Mouse (Mus musculus) retina, postnatal 7 days (tissue): ENCODE data around the gene Fgf4.
"Not testable (repeated sequence)": the region's sequence is repeated elsewhere in the genome, so short reads cannot be mapped to it uniquely, and the experiment has no call there.

Experiments
- DNase-seq: peaks from one replicate; pipeline ENCODE4 v3.0.0-alpha.2; 2012; ENCODE audit warnings: low read depth, low spot score

Fgf4 gene

DNA sequence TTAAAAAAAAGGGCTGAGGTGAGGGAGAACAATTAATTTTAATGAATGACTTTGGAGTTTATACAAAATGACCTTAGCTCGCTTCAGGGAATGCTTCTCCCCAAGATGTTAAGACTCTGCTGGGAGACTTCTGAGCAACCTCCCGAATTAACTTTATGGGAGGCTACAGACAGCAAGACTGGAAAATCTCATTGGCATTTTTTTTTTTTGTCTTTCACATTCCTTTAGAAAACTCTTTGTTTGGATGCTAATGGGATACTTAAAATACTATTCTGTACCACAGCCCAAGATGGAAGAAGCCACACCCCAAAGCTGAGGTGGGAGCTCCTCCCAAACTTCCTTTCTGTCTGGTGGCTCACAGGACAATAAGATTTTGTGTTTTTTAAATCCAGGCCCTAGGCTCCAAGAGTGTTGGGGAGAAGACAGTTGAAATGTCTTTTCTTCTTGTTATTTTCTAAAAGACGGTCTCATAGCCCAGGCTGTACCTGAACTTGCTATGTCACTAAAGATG is 17.0 kb downstream of the Fgf4 start:
- no peak for DNase-seq

DNA sequence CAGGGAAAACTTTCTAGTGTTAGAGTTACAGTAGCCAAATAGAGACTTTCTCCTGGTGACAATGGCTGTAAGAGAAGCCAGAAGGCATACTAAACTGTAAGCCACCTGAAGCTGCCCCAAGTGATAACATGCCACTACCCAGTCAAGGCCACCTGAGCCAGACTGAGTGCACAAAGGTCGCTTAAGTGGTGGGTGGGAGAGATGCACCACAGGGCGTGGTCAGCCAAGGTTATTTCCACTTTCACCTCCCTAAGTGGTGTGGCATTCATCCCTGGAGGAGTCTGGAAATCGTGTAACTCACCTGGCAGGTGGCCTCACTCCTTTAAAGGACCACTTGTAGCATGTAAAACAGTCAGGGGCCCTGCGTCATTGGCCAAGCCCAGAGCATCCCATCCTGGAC is 20.0 kb downstream of the Fgf4 start:
- DNase-seq = no peak

DNA sequence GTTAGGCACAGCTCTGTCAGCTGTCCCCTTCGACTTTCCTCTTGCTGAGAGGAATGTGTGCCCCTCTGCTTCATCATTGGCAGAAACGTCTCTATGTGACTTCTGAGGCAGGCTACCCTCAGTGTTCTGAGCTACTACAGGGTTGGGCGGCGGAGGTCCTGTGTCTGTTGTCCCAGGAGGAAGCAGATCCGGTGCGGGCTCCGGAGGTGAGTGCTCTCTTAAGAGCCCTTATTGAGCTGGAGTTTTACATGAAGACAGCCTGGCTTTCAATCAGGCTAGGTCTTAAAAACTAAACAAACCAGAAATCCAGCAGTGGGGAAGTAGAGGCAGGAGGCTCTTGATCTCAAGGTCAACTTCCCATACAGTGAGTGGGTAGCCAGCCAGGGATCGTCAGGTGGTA is 20.4 kb downstream of the Fgf4 start:
- no peak for DNase-seq

DNA sequence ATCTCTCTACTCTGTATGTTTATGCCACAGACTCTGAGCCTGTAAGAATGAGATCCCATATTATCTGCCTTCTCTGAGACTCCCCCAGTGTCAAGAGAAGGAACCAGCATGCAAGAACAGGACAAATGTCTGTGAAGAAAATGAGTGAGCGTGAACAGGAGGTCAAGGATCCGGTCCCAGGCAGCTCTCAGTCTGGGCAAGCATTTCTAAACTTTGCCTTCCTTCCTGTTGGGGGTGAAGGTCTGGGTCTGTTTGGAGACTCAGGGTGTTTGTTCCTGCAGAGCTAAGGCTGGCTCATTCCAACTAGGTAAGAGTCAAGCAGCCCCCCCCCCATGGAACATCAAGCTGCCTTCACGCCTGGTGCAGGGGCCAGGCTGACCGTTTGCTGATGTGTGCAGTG is 25.3 kb downstream of the Fgf4 start:
- DNase-seq = no peak

DNA sequence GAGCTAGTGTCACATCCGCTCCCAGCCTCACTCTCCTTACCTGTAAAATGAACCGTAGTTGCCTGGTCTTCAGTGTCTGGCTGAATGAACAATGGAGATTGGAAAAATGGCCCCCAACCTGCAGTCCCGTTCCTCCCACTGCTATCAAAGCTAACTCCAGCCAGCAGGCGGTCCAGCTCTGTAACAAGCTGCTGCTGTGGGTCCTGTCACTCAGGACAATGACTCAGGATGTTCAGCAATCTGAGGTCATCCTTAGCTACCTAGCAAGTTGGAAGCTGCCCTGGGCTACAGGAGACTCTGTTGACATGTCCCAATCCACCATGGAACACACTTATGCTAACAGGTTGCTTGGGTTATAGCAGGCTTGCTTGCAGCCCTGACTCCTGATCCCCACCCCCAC is 26.0 kb downstream of the Fgf4 start:
- DNase-seq = no peak

DNA sequence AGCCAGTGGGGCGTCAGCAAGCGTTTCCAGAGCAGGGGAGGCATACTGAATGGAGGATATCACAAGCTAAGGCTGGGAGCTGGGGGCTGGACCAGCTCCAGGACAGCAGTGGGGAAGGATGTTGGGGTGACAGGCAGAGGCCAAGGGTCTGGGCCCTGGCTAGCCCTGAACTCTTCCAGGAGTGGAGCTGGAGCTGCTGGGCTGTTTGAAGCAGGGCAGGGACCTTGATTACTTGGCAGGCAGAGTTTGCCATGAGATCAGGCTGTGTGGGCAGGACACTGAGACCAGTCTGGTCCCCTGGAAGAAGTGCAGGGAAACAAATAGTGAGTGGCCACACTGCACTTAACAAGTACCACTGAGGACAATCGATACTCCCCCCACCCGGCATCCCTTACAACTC is 27.1 kb downstream of the Fgf4 start:
- DNase-seq = no peak

DNA sequence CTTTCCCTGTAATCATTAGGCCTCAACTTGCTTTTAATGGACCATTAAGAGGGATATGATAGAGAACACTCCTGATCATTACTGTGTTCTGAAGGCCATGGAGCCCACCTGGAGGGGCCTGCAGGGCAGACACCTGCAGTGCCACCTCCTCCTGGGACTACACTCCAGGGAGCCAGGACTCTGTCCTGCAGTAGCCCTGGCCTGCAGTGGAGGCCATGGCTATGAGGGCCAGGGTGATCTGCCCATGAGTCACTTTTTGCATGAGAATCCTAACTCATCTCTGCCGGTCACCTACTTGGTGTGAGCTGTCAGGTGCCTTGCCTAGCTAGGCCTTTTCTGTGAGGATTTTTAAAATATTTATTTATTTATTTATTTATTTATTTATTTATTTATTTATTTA is 31.2 kb downstream of the Fgf4 start:
- no peak for DNase-seq

DNA sequence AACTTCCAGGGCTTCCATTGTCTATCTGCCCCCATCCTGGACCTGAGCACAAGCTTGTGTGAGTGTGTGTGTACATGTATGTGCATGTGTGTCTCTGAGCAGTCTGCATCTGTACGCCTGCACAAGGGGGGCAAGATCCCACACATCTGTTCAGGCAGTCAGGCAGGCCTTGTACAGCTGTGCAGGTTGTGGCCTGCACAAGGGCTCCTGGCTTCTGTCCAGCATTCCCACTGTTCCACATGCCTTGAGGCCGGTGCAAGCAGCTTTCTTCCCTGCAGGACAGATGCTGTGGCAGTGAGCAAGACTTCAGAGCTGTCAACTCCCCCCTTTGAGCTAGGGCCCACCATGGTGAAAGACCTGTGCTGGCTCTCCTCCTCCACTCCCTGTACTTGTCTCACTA is 35.9 kb downstream of the Fgf4 start:
- DNase-seq = no peak

DNA sequence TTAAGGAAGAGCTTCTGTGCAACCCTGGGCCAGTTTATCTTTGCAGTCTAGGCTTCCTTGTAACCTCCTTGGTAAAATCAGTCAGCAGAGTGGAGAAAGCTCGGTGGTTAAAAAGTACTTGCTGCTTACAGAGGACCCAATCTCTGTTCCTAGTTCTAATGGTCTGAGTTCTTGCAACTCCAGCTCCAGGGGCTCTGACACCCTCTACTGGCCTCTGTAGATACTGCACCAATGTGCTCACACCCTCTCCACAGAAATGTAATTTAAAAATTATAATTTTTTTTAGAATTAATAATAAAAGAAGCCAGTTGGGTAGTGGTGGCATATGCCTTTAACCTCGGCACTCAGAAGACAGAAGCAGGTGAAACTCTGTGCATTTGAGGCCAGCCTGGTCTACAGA is 40.5 kb downstream of the Fgf4 start:
- DNase-seq = no peak

DNA sequence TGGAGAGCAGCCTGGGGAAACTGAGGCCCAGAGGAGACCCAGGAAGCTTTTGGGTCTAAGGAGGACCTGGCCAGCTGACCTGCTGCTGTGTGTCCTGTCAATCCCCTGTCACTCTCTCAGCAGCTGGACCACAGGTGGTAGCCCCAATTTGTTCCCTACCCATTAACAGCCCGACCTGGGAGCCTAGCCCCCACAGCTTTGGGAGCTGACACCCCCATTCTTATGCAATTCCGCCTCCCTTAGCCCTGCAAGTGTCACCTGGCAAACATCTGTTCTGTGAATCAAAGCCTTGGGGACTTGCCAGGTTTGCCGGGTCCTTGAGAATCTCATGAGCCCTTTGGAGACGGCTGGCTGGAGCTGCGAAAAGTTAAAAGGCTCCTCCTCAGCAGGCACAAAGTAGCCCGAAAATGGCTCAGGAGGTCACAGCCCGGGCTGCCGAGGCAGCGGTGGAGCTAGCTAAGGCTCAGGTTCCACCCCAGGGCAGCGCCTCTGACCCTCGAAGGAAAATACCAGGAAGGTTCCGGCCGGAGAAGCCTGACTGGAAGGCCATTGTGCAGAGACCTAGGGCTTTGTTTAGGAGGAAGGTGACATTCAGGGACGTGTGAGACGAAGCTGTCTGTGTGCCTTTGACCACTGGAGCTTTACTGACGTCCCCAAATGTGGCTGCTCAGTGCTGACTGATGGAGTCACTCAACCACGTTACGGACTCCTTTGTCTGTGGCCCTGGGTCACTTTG is 41.6 kb downstream of the Fgf4 start:
- no peak for DNase-seq

DNA sequence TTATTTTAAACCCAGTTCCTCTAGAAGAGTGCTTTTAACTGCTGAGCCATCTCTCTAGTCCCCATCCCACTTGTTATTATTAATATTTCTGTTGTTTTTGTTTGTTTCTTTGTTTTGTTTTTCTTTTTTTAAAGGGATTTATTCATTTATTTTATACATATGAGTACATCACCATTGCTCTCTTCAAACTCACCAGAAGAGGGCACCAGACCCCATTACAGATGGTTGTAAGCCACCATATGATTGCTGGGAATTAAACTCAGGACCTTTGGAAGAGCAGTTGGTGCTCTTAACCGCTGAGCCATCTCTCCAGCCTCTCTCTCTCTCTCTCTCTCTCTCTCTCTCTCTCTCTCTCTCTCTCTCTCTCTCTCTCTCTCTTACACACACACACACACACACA is 43.5 kb downstream of the Fgf4 start:
- DNase-seq = not testable (repeated sequence)

DNA sequence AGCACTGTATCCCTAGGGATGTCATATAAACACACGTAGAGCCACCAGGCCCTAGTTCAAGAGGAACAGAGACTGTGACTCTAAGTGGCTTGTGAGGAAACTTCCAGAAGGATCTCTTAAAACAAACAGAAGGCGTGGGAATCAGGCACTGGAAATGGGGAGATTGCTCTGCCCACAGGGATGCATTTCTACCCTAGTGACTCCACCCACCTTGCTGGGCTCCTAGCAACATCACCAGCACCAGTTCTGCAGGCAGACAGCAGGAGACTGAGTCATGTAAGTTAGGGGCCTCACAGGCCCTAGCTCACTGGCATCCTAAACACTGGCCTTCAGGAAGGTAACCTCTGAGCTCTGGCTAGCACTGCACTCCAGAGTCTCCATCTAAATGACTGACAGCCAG is 44.7 kb downstream of the Fgf4 start:
- no peak for DNase-seq

DNA sequence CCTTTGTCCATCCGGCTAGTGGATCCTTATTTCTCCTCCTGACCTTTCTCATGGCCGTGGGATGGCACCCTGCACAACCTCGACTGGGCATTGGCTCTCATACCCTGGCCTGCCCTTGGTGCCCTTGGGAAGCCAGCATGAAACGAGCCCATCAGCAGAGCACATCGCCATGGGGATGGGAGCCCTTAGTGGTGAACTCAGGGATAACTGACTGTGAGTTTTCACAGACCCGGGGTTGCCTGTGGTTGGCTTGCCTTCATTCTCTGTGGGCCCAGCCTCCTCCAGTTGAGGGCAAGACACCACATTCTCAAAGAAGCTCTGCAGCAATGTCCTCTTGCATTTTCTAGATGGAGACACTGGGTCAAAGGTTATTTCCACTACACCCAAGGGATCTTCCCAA is 45.2 kb downstream of the Fgf4 start:
- DNase-seq = no peak

DNA sequence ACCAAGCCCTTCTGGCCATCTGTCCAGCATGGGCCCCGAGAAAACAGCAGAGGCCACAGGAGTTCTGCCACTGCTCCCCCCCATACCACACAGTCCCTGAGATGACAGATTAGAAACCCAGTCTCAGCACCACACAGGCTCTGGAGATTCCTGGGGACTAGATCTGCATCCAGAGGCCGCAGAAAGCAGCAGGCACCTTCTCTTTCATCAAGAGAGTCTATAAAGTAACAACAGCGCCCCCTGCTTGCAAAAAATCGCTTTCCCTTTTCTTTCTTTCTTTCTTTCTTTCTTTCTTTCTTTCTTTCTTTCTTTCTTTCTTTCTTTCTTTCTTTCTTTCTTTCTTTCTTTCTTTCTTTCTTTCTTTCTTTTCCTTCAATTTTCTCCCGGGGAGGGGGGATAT is 47.0 kb downstream of the Fgf4 start:
- no peak for DNase-seq

DNA sequence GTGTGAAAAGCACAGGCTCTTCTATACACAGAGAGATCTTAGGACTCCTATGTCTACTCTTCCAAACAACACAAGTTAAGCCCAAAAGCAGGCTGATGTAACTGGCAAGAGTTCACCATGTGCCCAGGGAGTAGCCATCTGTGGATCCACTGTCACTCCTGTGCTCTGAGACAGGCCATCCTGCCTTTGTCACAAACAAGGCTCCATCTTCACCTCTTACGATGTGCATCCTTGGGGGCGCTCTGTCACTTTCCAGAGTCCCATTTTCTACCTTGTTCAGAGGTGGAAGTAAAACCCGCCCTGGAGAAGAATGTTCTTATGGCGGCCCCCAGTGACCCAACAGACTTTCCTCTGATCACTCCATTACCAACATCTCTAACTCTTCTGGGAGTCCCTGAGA is 47.5 kb downstream of the Fgf4 start:
- no peak for DNase-seq

DNA sequence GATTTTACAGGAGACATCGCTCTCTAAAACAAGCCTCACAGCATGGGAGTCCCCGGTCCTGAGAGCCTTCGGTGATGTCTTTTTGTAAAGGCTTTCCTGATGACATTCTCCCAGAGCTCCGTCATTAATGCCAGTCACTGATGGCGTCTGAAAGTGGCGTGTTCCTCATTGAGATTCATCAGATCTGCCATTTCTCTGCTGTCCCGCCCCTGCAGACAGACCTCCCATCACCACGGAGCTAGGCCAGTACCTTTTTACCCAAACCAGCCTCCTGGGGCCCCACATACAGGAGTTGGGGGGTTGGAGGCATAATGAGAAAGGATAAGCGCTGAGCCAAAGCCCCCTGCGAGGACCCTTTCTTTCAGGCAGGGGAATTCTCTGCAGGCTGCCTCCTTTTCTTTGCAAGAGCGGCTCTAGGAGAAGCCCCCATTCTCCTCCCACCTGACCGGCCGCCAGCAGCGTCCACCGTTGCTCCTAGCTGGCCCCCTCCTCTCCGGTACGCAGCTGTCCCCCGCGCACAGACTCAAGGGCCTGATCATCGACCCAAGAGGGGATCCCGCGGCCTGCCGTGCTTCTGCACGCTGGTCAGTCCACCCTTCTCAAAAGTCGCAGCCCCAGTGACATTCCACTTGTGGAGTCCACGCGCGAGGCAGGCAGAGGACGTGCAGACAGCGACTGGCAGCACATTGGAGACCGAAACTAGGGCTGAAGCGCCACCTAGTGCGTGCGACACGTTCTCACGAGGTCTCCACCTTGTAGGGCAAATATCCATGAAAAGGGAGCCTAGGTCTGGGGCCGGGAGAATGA is 48.3 kb downstream of the Fgf4 start:
- peak; percentile 61 for DNase-seq

DNA sequence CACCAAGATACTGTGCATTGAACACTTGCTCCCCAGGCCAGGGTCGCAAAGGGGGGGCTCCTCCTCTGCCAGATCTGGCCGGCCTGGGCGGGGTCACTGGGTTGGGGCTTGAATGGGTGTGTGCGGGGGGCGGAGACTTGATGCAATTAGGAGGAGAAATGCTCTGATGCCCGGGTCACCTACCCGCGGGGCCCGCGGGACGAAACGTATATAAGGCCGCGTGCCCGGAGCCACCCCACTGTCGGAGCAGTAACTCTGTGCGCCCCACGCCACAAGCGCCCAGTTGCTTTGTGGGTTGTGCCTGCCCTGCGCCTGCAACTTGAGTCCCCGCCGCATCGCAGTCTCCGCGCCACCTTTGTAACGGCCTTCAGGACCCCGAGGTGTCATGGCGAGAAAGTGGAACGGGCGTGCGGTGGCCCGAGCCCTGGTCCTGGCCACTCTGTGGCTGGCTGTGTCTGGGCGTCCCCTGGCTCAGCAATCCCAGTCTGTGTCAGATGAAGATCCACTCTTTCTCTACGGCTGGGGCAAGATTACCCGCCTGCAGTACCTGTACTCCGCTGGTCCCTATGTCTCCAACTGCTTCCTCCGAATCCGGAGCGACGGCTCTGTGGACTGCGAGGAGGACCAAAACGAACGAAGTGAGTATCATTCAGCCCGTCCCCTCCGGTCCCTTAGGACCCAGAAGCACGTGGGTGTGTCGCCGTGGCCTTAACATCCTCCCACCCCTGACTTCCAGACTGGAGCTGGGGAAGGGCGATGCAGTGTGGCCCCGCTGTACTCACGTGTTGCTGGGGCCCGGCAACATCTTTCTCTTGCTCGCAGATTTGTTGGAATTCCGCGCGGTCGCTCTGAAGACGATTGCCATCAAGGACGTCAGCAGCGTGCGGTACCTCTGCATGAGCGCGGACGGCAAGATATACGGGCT is 49.4 kb downstream of the Fgf4 start, which contains the start of gene Fgf15:
Gene Fgf15, plus strand, starts transcription at position 238 of the 925 bp plus-strand sequence.
- DNase-seq = no peak

DNA sequence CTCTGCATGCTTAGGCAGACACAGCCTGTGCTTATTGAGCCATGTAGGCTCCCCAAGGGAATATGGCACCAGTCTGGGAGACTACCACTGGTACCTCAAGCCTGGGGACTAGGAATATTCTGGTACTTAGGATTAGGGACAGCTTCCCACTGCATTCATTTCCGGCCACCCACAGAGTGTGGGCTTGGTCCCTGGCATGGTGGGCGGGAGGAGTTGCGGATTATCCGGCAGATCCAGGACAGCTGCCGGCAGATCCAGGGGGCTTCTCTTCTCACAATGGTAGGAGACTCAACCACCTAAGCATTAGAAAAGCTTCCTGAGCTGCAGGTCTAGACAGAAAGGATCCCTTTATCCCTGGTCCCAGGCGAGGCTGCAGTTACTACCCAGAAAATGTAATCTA is 51.3 kb downstream of the Fgf4 start:
- DNase-seq = no peak

DNA sequence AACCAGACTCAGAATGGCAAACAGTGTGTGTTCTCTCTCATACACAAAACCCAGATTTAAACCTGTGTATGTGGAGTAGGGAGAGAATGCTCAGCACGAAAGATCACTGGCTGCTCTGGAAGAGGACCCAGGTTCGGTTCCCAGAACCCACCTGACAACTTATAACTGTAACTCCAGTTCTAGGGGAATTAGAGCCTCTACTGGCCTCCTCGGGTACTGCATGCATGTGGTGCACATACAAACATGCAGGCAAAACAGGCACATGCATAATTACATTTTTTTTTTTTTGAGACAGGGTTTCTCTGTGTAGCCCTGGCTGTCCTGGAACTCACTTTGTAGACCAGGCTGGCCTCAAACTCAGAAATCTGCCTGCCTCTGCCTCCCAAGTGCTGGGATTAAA is 58.3 kb downstream of the Fgf4 start:
- DNase-seq = not testable (repeated sequence)

DNA sequence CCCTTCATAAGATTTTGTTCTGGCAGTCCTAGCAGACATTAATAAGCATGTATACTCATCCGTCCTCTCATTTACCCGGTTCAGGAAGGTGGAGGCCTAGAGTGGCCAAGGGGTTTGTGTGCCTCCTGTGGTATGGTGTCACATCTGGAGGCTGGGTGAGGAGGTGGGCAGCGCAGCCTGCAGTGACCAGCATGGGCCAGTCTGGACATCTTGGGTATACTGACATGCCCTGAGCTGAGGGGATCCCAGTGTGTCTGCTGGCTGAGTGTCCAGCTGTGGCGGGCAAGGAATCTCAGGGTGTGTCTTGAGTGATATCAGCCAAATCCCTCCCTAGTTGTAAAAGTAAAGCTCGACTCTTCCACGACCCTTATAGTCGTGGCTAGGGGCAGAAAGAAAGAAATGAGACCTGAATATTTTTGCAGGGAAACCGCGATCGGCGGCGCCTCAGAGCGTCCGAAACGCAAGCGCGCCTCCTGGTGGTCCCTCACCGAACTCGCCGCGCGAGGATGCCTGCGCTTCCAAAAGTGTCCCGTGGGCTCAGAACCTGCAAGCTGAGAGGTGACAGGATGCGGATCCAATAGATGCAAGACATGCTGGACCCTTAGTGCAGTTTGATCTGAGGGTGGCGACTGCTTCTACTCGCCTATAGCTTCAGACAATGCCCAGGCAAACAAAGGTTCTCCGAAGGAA is 59.7 kb downstream of the Fgf4 start:
- DNase-seq = no peak

DNA sequence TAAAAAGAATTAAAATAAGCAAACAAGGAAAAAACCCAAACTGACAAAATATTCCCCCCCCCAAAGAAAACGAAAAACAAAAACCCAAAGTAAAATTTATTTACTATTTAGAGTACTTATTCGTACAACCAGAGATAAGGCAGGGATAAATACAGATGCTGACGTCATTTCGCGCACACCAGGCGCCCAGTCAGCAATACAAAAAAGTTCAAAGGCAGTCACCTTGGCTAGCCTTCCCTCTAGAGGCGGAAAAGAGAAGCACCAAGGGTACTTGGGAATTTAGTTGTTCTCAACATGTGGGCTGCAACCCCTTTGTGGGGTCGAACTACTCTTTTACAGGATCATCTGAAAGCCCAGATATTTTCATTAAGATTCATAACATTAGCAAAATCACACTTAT is 60.6 kb downstream of the Fgf4 start:
- DNase-seq = no peak
